Mouse (Mus musculus) embryonic fibroblast, embryonic 13.5 days (primary cell): ENCODE measurements around the gene 4933428G20Rik.

Source experiments
- CTCF ChIP-seq: IDR thresholded peaks from 2 replicates; pipeline ENCODE4 v1.5.1; 2011; ENCODE audit warnings: mild to moderate bottlenecking, control low read depth, low read length, moderate library complexity, borderline replicate concordance; ENCODE audit not compliant: insufficient read depth
- POLR2A ChIP-seq: IDR thresholded peaks from 2 replicates; pipeline ENCODE4 v1.6.1; 2011; ENCODE audit warnings: low read depth, mild to moderate bottlenecking, control low read depth, low read length, moderate library complexity

GRCm38 (mm10) chr11:97530961-97531360 lies 30.8 kb upstream of the 4933428G20Rik start:
- TF ChIP-seq CTCF (no peak), POLR2A (no peak)
